Mouse (Mus musculus): ENCODE results near the gene Tnrc18.

The Tnrc18 gene

DNA sequence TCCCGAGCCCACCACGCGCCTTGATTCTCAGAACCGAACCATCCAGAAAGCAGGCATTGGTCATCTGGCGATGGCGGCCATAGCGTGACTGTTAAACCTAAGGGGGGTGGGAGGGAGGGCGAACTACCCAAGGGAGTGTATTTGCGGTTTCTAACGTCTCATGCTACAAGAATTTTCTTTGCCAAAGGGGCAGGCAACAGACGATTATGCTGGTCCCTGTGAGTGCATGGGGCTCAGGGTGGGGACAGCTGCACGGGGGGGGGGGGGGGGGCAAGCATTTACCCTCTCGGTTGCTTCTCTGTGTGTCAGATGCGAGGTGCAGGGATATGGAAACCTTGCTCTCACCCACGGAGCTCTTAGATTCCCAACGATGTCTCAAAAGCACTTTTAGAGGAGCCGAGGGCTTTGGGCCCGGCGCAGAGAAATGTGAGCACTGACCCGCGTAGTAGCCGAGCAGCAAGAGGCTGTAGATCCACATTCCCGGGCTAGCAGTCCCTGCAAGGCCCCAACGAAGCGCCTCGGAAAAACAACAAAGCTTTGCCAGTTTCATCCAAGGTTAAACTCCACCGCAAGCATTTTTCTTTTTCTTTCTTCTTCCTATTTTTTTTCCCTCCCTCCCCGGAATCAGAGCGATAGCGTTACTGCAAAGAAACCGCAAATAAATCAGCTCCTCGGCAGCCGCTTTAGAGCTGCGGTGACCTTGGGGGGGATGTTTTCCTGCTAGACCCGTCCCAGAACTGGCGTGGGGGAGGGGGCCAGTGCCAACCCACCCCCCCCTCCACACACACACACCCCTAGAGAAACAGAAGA is 5.0 kb upstream of the Tnrc18 start:
- no peak for DNase-seq (ENCODE audit: low read depth)

- no peak for DNase-seq (ENCODE audit: low read depth)
Observed at GRCm38 (mm10) chr5:142821974-142822285, 4.5 kb upstream of the Tnrc18 start.

- DNase-seq (ENCODE audit: low read depth) = no peak
Observed at GRCm38 (mm10) chr5:142821266-142821973, 4.0 kb upstream of the Tnrc18 start.

GRCm38 (mm10) chr5:142820276-142821265 is 3.1 kb upstream of the Tnrc18 start:
- DNase-seq (ENCODE audit: low read depth) = peak; percentile 18

DNA sequence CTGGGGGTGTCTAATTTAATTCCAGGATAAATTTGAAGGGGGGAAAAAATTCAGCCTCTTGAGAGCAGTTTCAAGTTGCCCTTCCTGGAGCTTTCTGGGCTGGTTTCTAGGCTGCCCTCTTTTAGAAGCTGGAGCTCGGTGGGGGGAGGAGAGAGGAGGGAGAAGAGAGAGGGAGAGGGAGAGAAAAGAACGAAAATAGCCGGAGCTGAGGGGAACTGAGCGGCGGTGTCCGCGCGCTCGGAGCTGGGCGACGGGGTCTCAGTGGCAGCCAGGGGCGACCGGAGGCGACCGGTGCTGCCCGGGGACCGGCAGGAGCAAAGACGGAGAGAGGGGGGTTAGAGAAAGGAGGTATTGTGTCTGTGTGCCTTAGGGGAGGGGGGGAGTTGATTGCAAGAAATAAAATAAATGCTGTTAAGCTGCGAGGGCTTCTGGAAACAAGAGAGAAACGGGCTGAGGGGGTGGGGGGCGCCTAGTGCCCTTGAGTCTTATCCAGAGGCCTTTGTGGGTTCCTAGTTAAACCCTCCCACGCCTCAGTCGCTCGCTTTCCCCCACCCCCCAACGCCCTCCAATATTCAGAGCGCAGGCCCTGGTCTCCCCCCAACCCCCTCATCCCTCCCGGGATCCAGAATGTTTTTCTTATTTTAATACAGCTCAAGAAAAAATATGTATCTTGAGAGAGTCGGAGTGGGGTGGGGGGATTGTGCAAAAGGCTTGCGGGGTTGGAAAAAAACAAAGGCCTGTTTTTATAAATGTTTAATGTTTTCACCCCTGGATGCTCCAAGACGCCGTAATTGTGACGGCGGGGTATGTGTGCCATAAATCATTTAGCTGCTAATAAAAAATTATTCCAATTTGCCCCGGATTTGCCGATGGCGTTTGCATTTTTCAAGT is 2.2 kb upstream of the Tnrc18 start:
- no peak for DNase-seq (ENCODE audit: low read depth)

DNA sequence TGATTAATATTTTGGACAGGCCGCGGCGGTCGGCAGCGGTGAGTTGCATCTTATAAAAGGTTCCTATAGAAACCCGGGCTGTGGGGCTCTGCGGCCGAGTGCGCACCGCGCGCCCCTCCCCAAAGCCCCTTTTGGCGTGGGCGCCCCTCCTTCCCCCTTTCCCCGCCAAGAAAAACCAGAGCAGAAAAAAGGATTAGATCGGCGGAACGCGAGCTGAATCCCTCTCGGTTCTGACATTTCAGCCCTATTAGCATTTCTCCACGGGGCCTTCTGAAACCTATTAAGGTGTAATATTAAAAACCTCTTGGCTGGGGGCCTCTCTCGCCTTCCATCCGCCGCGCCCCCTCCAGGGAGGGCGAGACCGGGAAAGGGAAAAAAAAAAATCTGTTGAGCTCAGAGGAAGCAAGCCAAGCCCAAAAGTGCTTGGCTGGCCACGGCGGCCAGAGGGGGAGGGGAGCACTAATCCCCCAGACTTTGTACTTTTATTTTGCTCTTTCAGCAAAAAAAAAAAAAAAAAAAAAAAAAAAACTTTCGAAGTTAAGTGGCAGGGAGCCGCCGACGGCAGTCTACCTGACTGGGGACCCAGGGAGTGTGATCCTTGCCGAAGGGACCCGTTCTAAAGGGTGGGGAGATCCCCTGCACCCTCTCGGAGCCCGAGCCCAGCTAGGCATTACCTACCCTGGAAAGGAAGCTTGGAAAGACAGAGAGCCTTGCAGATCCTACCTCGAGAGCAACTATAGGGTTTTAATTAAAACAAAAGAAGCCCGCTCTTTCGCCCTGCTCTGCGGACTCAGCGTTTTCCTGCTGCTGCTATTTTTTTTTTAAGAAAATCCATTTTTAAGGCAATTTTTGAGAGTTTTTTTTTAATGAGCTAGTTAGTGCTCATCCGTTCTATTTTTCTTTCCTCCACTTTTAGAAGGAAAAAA is 1.2 kb upstream of the Tnrc18 start:
- DNase-seq (ENCODE audit: low read depth) = peak; percentile 17

- DNase-seq (ENCODE audit: low read depth) = peak; percentile 60
Observed at GRCm38 (mm10) chr5:142816811-142817523, 495 bp downstream of the Tnrc18 start.

- DNase-seq (ENCODE audit: low read depth) = no peak
Observed at GRCm38 (mm10) chr5:142816031-142816810, 1.2 kb downstream of the Tnrc18 start.

GRCm38 (mm10) chr5:142815421-142816001 is 2.0 kb downstream of the Tnrc18 start:
- DNase-seq (ENCODE audit: low read depth) = peak; percentile 36

DNA sequence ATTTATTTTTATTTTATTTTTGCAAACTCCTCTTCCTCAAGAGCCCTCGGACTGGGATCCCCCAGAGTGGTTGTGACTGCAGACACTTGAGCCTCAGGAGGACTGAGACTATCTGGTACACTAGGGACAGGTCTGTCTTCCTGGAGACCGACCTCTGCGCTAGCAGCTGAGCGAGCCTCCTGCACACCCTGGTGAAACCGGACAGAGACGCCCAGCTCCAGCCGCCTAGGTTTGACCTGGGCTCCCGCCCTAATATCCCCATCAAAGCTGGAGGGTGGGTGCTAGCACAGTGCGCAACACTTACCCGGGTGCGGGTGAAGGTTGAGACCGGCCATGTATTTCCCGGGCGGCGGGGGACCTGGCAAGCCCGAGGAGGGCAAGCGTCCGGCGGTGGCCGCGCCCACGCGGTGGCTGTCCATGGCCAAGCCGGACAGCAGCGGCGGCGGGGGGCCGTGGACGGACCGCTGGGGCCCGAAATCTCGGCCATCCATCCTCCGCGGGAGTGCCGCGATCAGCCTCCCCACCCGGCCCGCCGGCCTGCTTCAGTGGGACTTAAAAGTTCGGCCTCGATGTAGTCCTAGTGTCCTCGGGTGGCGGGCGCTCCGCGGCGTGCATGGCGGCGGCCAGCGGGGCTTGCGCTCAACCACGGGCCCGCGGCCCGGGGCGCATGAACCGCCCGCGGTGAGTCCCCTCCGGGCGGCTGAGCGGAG is 2.6 kb downstream of the Tnrc18 start:
- DNase-seq (ENCODE audit: low read depth) = peak; percentile 39

- peak; percentile 28 for DNase-seq (ENCODE audit: low read depth)
Observed at GRCm38 (mm10) chr5:142814161-142814651, 3.3 kb downstream of the Tnrc18 start.

- no peak for DNase-seq (ENCODE audit: low read depth)
Observed at GRCm38 (mm10) chr5:142813722-142814111, 3.7 kb downstream of the Tnrc18 start.

DNA sequence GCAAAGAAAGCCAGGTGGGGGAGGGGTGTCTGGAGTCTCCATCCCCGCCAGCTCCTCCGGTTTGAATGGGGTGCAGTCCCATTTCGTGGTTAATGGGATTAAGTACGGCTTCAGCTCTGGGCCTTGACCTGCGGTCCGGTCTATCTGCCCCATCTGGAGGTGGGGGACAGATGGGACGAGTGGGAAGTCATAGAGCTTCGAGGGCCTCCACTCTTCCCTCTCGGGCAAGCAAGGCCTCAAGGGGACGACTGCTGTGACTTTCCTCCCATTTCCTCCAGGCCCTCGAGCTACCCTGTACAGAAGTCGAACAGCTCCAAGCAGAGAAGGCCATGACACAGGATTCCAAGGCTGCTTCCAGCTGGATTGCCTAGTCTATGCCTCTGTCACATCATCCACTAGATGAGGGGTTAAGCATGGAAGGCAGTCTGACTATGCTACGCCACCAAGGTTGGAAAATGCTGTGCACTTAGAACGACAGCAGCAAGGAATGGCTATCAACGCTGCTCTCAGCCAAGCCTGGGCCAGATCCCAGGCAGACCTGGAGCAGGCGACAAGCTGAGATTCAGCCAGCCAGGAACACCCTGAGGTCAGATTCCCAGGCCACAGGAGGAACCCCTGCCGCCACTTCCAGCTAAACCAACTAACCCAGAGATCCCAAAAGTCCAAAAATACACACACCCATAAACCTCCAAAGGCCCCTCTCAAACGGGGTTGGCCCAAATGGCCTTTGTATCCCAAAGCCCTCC is 4.3 kb downstream of the Tnrc18 start:
- DNase-seq (ENCODE audit: low read depth) = no peak

DNA sequence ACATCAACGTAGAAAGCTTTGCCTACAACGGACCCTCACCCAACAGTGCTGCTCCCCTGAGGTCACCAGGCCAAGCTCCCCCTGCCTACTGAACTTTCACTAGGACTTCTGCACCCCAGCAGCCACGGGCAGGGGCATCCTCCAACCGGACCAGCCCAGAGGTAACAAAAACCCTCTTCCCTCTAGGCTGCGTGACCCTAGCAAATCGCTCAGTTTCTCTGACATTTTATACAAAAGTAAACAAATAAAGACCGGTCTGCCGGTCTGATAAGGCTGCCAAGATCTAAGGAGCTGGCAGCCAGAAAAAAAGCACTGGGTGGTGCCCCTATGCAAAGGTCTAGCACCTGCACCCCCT is 4.9 kb downstream of the Tnrc18 start:
- no peak for DNase-seq (ENCODE audit: low read depth)

GRCm38 (mm10) chr5:142811870-142812443 is 5.5 kb downstream of the Tnrc18 start:
- no peak for DNase-seq (ENCODE audit: low read depth)

All from naive thymus-derived CD4-positive, alpha-beta T cell, adult 2 months (primary cell).